Mouse (Mus musculus): ENCODE data around the gene Gpr22. TPM values are rescaled to one million over a fixed set of nuclear protein-coding genes. Genes with fewer than 3 reads are reported as not detected.

Gene Gpr22
- polyA plus RNA-seq, 2 experiments: 0.04 TPM; not detected in 1

DNA sequence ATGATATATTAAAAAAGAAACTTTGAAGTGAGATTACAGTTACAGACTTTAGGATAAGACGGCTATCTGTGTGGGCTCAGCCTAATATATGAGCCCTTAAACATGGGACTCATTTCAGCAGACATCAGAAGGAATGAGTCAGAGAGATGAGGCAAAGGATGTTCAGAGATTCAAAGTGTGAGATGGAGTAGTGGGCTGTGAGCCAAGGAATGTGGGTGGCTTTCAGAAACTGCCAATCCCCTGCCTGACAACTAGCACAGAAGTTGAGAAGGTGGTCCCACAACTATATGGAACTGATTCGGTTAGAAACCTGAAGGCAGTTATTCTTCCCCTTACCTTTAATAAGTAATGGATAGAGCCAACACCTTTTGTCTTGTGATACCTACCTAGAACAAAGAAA, 20.9 kb upstream of the Gpr22 start:
- Histone ChIP-seq H3K9ac (replicated peaks) (no peak overlapping the region), H3K4me1 (replicated peaks; ENCODE audit: control insufficient read depth in 2 of 2, insufficient read depth in 2 of 2, low read length in 1 of 2) (no peaks in the 10 kb centered on the region), H3K36me3 (replicated peaks; ENCODE audit: control insufficient read depth, insufficient read depth, low read depth) (no peaks in the 10 kb centered on the region), H3K27ac (no peak overlapping the region), H3K4me2 (ENCODE audit: low read depth) (no peak overlapping the region), H3K27me3 (ENCODE audit: control insufficient read depth, insufficient read depth, low read length) (no peaks in the 10 kb centered on the region), H3K4me3 (ENCODE audit: insufficient read depth in 1 of 2, low read depth in 2 of 2, low read length in 2 of 2) (no peak overlapping the region), H3K9me3 (ENCODE audit: control insufficient read depth, low read length) (no peaks in the 10 kb centered on the region)
- DNase-seq (ENCODE audit: low read depth in 3 of 3, low spot score in 3 of 3) (no peak), ATAC-seq (ENCODE audit: insufficient read depth) (no peak)
- 58% methylated on average over 2 of the region's 2 CpGs for WGBS (ENCODE audit: insufficient replicate concordance)
- TF ChIP-seq EP300 (IDR thresholded peaks at IDR 0.05; ENCODE audit: low read depth): no peak
- no peak for TF ChIP-seq CTCF (IDR thresholded peaks at IDR 0.05; ENCODE audit: low read depth)

DNA sequence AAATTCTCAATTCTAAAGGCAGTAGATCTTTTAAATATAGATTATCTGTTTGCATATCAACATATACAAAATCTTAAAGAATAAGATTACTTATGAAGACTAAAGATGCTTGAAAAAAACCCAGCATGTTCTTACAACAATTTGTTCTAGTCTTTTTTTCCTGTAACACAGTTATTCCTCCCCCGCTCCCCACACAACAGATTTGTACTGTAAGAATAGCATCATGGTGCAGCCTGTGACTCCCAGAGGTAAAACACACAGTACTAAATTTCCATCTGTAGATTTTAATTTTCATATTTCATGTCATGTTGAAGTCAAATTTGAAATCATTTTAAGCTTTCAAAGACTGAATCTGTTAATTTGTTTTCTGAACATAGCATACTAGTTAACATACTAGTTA, 16.4 kb upstream of the Gpr22 start:
- Histone ChIP-seq H3K9ac (replicated peaks) (no peak overlapping the region), H3K27ac (no peak overlapping the region), H3K36me3 (replicated peaks; ENCODE audit: control insufficient read depth, insufficient read depth, low read depth) (no peaks in the 10 kb centered on the region), H3K4me2 (ENCODE audit: low read depth) (no peak overlapping the region), H3K4me1 (replicated peaks; ENCODE audit: control insufficient read depth in 2 of 2, insufficient read depth in 2 of 2, low read length in 1 of 2) (no peaks in the 10 kb centered on the region), H3K27me3 (ENCODE audit: control insufficient read depth, insufficient read depth, low read length) (no peaks in the 10 kb centered on the region), H3K9me3 (ENCODE audit: control insufficient read depth, low read length) (no peaks in the 10 kb centered on the region), H3K4me3 (ENCODE audit: insufficient read depth in 1 of 2, low read depth in 2 of 2, low read length in 2 of 2) (no peak overlapping the region)
- no peak for ATAC-seq (ENCODE audit: insufficient read depth)
- TF ChIP-seq EP300 (IDR thresholded peaks at IDR 0.05; ENCODE audit: low read depth) (no peak), CTCF (IDR thresholded peaks at IDR 0.05; ENCODE audit: low read depth) (no peak)
- DNase-seq (ENCODE audit: low read depth in 3 of 3, low spot score in 3 of 3): no peak
- WGBS (ENCODE audit: insufficient replicate concordance): 78% methylated on average over 1 of the region's 1 CpGs

DNA sequence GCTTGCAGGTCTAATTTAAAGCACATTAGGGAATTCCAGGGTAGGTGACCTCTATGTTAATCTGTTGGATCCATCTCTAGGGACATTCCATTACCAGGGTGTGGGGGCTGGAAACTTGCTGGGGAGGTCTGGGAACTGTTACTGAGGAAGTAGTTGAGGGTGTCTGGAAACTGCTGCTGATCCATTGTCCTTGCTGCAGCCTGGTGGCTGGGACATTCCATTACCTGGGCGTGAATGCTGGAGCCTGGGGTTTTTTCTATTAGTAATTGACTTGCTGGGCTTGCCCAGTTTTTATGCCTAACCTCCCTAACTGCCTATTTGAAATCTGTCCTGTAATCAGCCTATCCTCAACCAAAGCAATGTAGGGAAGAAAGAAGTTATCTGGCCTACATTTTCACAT, 13.0 kb upstream of the Gpr22 start:
- H3K36me3 ChIP-seq (replicated peaks; ENCODE audit: control insufficient read depth, insufficient read depth, low read depth): no peaks in the 10 kb centered on the region
- H3K9me3 ChIP-seq (ENCODE audit: control insufficient read depth, low read length): no peaks in the 10 kb centered on the region
- WGBS (ENCODE audit: insufficient replicate concordance): 63% methylated on average over 1 of the region's 1 CpGs
- H3K27ac ChIP-seq: no peak overlapping the region
- no peak overlapping the region for H3K4me2 ChIP-seq (ENCODE audit: low read depth)
- no peaks in the 10 kb centered on the region for H3K4me1 ChIP-seq (replicated peaks; ENCODE audit: control insufficient read depth in 2 of 2, insufficient read depth in 2 of 2, low read length in 1 of 2)
- TF ChIP-seq EP300 (IDR thresholded peaks at IDR 0.05; ENCODE audit: low read depth) (no peak), CTCF (IDR thresholded peaks at IDR 0.05; ENCODE audit: low read depth) (no peak)
- H3K27me3 ChIP-seq (ENCODE audit: control insufficient read depth, insufficient read depth, low read length): no peaks in the 10 kb centered on the region
- no peak overlapping the region for H3K4me3 ChIP-seq (ENCODE audit: insufficient read depth in 1 of 2, low read depth in 2 of 2, low read length in 2 of 2)
- ATAC-seq (ENCODE audit: insufficient read depth) (no peak), DNase-seq (ENCODE audit: low read depth in 3 of 3, low spot score in 3 of 3) (no peak)
- H3K9ac ChIP-seq (replicated peaks): no peak overlapping the region

DNA sequence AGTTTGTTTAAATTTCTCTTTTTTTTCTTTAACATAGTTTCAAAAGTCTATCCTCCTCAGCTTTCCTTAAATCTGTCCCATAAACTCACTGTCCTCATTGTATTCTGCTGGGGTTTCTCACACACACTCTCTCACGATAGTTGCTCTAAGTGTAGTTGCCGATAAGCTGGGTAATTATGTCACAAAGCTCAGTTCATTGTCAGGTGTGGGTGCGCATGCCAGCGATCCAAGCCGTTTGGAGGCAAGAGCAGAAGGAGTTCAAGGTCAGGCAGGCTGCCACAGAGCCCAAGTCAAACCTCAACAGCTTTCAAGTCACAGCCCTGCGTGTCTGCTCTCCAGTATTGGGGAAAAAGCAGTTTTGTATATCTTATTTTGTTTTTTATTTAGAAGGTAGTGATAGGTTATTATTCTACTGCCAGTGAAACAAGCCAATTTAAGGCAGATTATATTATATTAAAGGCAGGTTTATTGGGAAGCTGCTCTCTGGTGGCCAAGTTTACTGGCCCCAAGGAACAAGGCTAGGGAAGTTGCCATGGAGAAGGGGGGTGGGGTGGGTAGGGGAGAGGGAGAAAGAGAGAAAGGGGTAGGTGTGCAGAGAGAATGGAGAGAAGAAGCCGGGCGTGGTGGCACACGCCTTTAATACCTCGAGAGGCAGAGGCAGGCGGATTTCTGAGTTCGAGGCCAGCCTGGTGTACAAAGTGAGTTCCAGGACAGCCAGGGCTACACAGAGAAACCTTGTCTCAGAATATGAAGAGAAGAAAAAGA, 11.9 kb upstream of the Gpr22 start:
- no peak overlapping the region for H3K4me3 ChIP-seq (ENCODE audit: insufficient read depth in 1 of 2, low read depth in 2 of 2, low read length in 2 of 2)
- DNase-seq (ENCODE audit: low read depth in 3 of 3, low spot score in 3 of 3) (no peak), ATAC-seq (ENCODE audit: insufficient read depth) (no peak)
- no peaks in the 10 kb centered on the region for H3K27me3 ChIP-seq (ENCODE audit: control insufficient read depth, insufficient read depth, low read length)
- no peak overlapping the region for H3K9ac ChIP-seq (replicated peaks)
- H3K36me3 ChIP-seq (replicated peaks; ENCODE audit: control insufficient read depth, insufficient read depth, low read depth): no peaks in the 10 kb centered on the region
- no peak for TF ChIP-seq CTCF (IDR thresholded peaks at IDR 0.05; ENCODE audit: low read depth)
- no peak for TF ChIP-seq EP300 (IDR thresholded peaks at IDR 0.05; ENCODE audit: low read depth)
- no peak overlapping the region for H3K4me2 ChIP-seq (ENCODE audit: low read depth)
- no peaks in the 10 kb centered on the region for H3K4me1 ChIP-seq (replicated peaks; ENCODE audit: control insufficient read depth in 2 of 2, insufficient read depth in 2 of 2, low read length in 1 of 2)
- no peaks in the 10 kb centered on the region for H3K9me3 ChIP-seq (ENCODE audit: control insufficient read depth, low read length)
- 71% methylated on average over 12 of the region's 12 CpGs for WGBS (ENCODE audit: insufficient replicate concordance)
- H3K27ac ChIP-seq: no peak overlapping the region

- H3K9ac ChIP-seq (replicated peaks): no peak overlapping the region
- H3K27me3 ChIP-seq (ENCODE audit: control insufficient read depth, insufficient read depth, low read length): no peaks in the 10 kb centered on the region
- no peak overlapping the region for H3K4me2 ChIP-seq (ENCODE audit: low read depth)
- no peaks in the 10 kb centered on the region for H3K9me3 ChIP-seq (ENCODE audit: control insufficient read depth, low read length)
- DNase-seq (ENCODE audit: low read depth in 3 of 3, low spot score in 3 of 3) (no peak), ATAC-seq (ENCODE audit: insufficient read depth) (no peak)
- TF ChIP-seq CTCF (IDR thresholded peaks at IDR 0.05; ENCODE audit: low read depth) (no peak), EP300 (IDR thresholded peaks at IDR 0.05; ENCODE audit: low read depth) (no peak)
- H3K4me3 ChIP-seq (ENCODE audit: insufficient read depth in 1 of 2, low read depth in 2 of 2, low read length in 2 of 2): no peak overlapping the region
- H3K36me3 ChIP-seq (replicated peaks; ENCODE audit: control insufficient read depth, insufficient read depth, low read depth): no peaks in the 10 kb centered on the region
- H3K4me1 ChIP-seq (replicated peaks; ENCODE audit: control insufficient read depth in 2 of 2, insufficient read depth in 2 of 2, low read length in 1 of 2): no peaks in the 10 kb centered on the region
- H3K27ac ChIP-seq: no peak overlapping the region
- 69% methylated on average over 3 of the region's 3 CpGs for WGBS (ENCODE audit: insufficient replicate concordance)
Measured at GRCm38 (mm10) chr12:31724576-31724975, 10.8 kb upstream of the Gpr22 start.
